Mouse (Mus musculus) bone marrow macrophage, adult 2 months (primary cell): ENCODE measurements around the gene Zdhhc5. TPM values are rescaled to one million over a fixed set of nuclear protein-coding genes. Genes with fewer than 3 reads are reported as not detected.

Experiments
- H3K27ac ChIP-seq: 2 replicates; pipeline ENCODE4 v1.5.1; 2012; ENCODE audit warnings: low read depth, low read length; ENCODE audit not compliant: insufficient read depth
- H3K4me1 ChIP-seq: 2 replicates; pipeline ENCODE4 v1.6.1; 2012; ENCODE audit warnings: low read length; ENCODE audit not compliant: control insufficient read depth, insufficient read depth
- H3K4me3 ChIP-seq: 2 replicates; pipeline ENCODE4 v1.5.1; 2012; ENCODE audit warnings: mild to moderate bottlenecking, low read length, moderate library complexity; ENCODE audit not compliant: insufficient read depth
- CTCF ChIP-seq: IDR thresholded peaks from 2 replicates; pipeline ENCODE4 v1.5.1; 2012; ENCODE audit warnings: low read depth, mild to moderate bottlenecking, low read length, moderate library complexity
- POLR2A ChIP-seq: IDR thresholded peaks from 2 replicates; pipeline ENCODE4 v1.6.1; 2012; ENCODE audit warnings: mild to moderate bottlenecking, low read depth, low read length, borderline replicate concordance
- polyA plus RNA-seq: library from polyadenylated mRNA; stranded (reverse); fragments of >200 nt; gene quantifications from 2 replicates; pipeline ENCODE4 v1.2.4, GENCODE M21; 2012; ENCODE audit not compliant: missing spikeins, insufficient read depth, insufficient read length

Zdhhc5 gene
- polyA plus RNA-seq, 1 experiment = 29.2 TPM

GRCm38 (mm10) chr2:84744126-84744525 lies 29.1 kb upstream of the Zdhhc5 start:
- peaks cover 6% of the 10 kb centered on the region for H3K4me1 ChIP-seq
- no peak for TF ChIP-seq POLR2A
- no peak for TF ChIP-seq CTCF
- no peak overlapping the region for H3K4me3 ChIP-seq
- no peak overlapping the region for H3K27ac ChIP-seq

GRCm38 (mm10) chr2:84743561-84743960 lies 28.6 kb upstream of the Zdhhc5 start, which contains the start of gene Gm19426:
Gm19426 (minus strand) TSS chr2:84743655.
- Histone ChIP-seq H3K27ac (no peak within 1 kb of the TSS), H3K4me1 (peaks cover 8% of the 10 kb centered on the region), H3K4me3 (peak within 1 kb of the TSS; percentile 60)
- no peak for TF ChIP-seq POLR2A
- no peak for TF ChIP-seq CTCF

GRCm38 (mm10) chr2:84742451-84743283 lies 27.7 kb upstream of the Zdhhc5 start:
- Histone ChIP-seq H3K4me3 (peak overlapping the region; percentile 60), H3K4me1 (peaks cover 8% of the 10 kb centered on the region), H3K27ac (no peak overlapping the region)
- TF ChIP-seq POLR2A (no peak), CTCF (no peak)

GRCm38 (mm10) chr2:84741841-84742450 lies 27.0 kb upstream of the Zdhhc5 start:
- Histone ChIP-seq H3K4me3 (no peak overlapping the region), H3K27ac (no peak overlapping the region), H3K4me1 (peaks cover 8% of the 10 kb centered on the region)
- TF ChIP-seq POLR2A = no peak
- TF ChIP-seq CTCF = no peak

GRCm38 (mm10) chr2:84740608-84741333 lies 25.8 kb upstream of the Zdhhc5 start:
- Histone ChIP-seq H3K27ac (no peak overlapping the region), H3K4me1 (peaks cover 8% of the 10 kb centered on the region), H3K4me3 (no peak overlapping the region)
- TF ChIP-seq POLR2A (no peak), CTCF (no peak)

- H3K27ac ChIP-seq = no peak overlapping the region
- H3K4me3 ChIP-seq = no peak overlapping the region
- H3K4me1 ChIP-seq = peaks cover 18% of the 10 kb centered on the region
- no peak for TF ChIP-seq POLR2A
- no peak for TF ChIP-seq CTCF
Observed at GRCm38 (mm10) chr2:84738271-84738911, 23.4 kb upstream of the Zdhhc5 start.

GRCm38 (mm10) chr2:84737451-84737925 lies 22.5 kb upstream of the Zdhhc5 start:
- no peak for TF ChIP-seq POLR2A
- no peak for TF ChIP-seq CTCF
- H3K4me1 ChIP-seq = peaks cover 20% of the 10 kb centered on the region
- no peak overlapping the region for H3K4me3 ChIP-seq
- H3K27ac ChIP-seq = no peak overlapping the region

GRCm38 (mm10) chr2:84736312-84737161 lies 21.6 kb upstream of the Zdhhc5 start:
- TF ChIP-seq POLR2A (no peak), CTCF (no peak)
- peaks cover 20% of the 10 kb centered on the region for H3K4me1 ChIP-seq
- H3K27ac ChIP-seq = no peak overlapping the region
- H3K4me3 ChIP-seq = no peak overlapping the region

- TF ChIP-seq POLR2A (no peak), CTCF (no peak)
- no peak overlapping the region for H3K4me3 ChIP-seq
- H3K4me1 ChIP-seq = peaks cover 20% of the 10 kb centered on the region
- H3K27ac ChIP-seq = no peak overlapping the region
Observed at GRCm38 (mm10) chr2:84735346-84735920, 20.5 kb upstream of the Zdhhc5 start.
